Mouse (Mus musculus): Measurements from ENCODE around the gene Cep57. TPM values are rescaled to one million over a fixed set of nuclear protein-coding genes. Genes with fewer than 3 reads are reported as not detected.

Gene Cep57
- polyA plus RNA-seq (2016; fragmentation: Nextera tagmentation; extraction: Ambion mirVana), result 59.1 and 65.0 TPM in 2 replicates

- peak; percentile 96 for DNase-seq (ENCODE audit: low spot score)
- Histone ChIP-seq H3K9me3 (no peaks in the 10 kb centered on the region), H3K27me3 (replicated peaks; ENCODE audit: low read depth, poor library complexity, severe bottlenecking) (no peaks in the 10 kb centered on the region), H3K4me1 (peaks cover 27% of the 10 kb centered on the region), H3K36me3 (replicated peaks) (peaks cover 53% of the 10 kb centered on the region), H3K4me3 (peak within 1 kb of the TSS; percentile 79), H3K27ac (replicated peaks) (peak within 1 kb of the TSS; percentile 99)
- WGBS, result under 1% methylated on average over 44 of the region's 44 CpGs
Observed at GRCm38 (mm10) chr9:13826832-13827405, at the start of gene Cep57. Cep57 (minus strand) TSS chr9:13827107.

DNA sequence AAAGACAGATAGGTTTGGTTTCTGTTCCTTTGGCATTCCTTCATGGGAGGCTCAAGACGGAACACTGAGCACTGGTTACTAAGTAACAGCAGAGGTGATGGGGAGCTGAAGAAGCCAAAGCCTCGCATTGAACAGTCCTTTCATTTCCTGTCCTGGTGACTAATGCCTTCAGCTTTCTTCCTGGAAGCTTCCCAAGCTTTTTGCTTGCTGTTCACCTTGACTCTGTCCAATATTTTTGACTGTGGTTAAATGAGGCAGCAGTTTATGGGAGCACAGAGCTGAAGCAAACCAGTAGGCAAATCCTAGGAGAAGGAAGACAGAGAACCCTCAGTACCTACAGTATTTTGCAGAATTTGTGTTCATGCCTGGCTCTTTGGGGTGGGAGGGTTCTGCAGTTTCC lies 48.4 kb upstream of the Cep57 start:
- no peak for DNase-seq (ENCODE audit: low spot score)
- Histone ChIP-seq H3K27ac (replicated peaks) (no peak overlapping the region), H3K27me3 (replicated peaks; ENCODE audit: low read depth, poor library complexity, severe bottlenecking) (no peaks in the 10 kb centered on the region), H3K9me3 (no peaks in the 10 kb centered on the region), H3K36me3 (replicated peaks) (no peaks in the 10 kb centered on the region), H3K4me3 (no peak overlapping the region), H3K4me1 (peaks cover 11% of the 10 kb centered on the region)
- WGBS, result 69% methylated on average over 2 of the region's 2 CpGs

GRCm38 (mm10) chr9:13874359-13874758 lies 47.5 kb upstream of the Cep57 start:
- 31% methylated on average over 2 of the region's 2 CpGs for WGBS
- Histone ChIP-seq H3K9me3 (no peaks in the 10 kb centered on the region), H3K4me1 (peaks cover 11% of the 10 kb centered on the region), H3K36me3 (replicated peaks) (no peaks in the 10 kb centered on the region), H3K4me3 (no peak overlapping the region), H3K27me3 (replicated peaks; ENCODE audit: low read depth, poor library complexity, severe bottlenecking) (no peaks in the 10 kb centered on the region), H3K27ac (replicated peaks) (0 out of 2 replicates have a peak overlapping the region, but pooled peaks have one; percentile 7)
- DNase-seq (ENCODE audit: low spot score), result no peak

- no peak for DNase-seq (ENCODE audit: low spot score)
- no peak overlapping the region for H3K27ac ChIP-seq (replicated peaks)
- WGBS, result 91% methylated on average over 7 of the region's 7 CpGs
- no peaks in the 10 kb centered on the region for H3K36me3 ChIP-seq (replicated peaks)
- no peak overlapping the region for H3K4me3 ChIP-seq
- H3K9me3 ChIP-seq, result no peaks in the 10 kb centered on the region
- H3K27me3 ChIP-seq (replicated peaks; ENCODE audit: low read depth, poor library complexity, severe bottlenecking), result no peaks in the 10 kb centered on the region
- H3K4me1 ChIP-seq, result peaks cover 11% of the 10 kb centered on the region
Observed at GRCm38 (mm10) chr9:13871631-13872030, 44.7 kb upstream of the Cep57 start.

GRCm38 (mm10) chr9:13867646-13868045 lies 40.7 kb upstream of the Cep57 start:
- Histone ChIP-seq H3K4me3 (no peak overlapping the region), H3K36me3 (replicated peaks) (no peaks in the 10 kb centered on the region), H3K27me3 (replicated peaks; ENCODE audit: low read depth, poor library complexity, severe bottlenecking) (no peaks in the 10 kb centered on the region), H3K9me3 (no peaks in the 10 kb centered on the region), H3K4me1 (no peaks in the 10 kb centered on the region), H3K27ac (replicated peaks) (no peak overlapping the region)
- WGBS, result 73% methylated on average over 2 of the region's 2 CpGs
- DNase-seq (ENCODE audit: low spot score), result no peak

- no peak overlapping the region for H3K27ac ChIP-seq (replicated peaks)
- H3K9me3 ChIP-seq, result no peaks in the 10 kb centered on the region
- no peak overlapping the region for H3K4me3 ChIP-seq
- peaks cover 7% of the 10 kb centered on the region; the same call in 1 of the 2 replicates for H3K4me1 ChIP-seq
- DNase-seq (ENCODE audit: low spot score), result no peak
- H3K36me3 ChIP-seq (replicated peaks), result no peaks in the 10 kb centered on the region
- no peaks in the 10 kb centered on the region for H3K27me3 ChIP-seq (replicated peaks; ENCODE audit: low read depth, poor library complexity, severe bottlenecking)
- 83% methylated on average over 4 of the region's 4 CpGs for WGBS
Observed at GRCm38 (mm10) chr9:13856777-13857176, 29.9 kb upstream of the Cep57 start.

GRCm38 (mm10) chr9:13856247-13856646 lies 29.3 kb upstream of the Cep57 start:
- H3K36me3 ChIP-seq (replicated peaks), result no peaks in the 10 kb centered on the region
- H3K27me3 ChIP-seq (replicated peaks; ENCODE audit: low read depth, poor library complexity, severe bottlenecking), result no peaks in the 10 kb centered on the region
- no peak for DNase-seq (ENCODE audit: low spot score)
- H3K9me3 ChIP-seq, result no peaks in the 10 kb centered on the region
- H3K4me3 ChIP-seq, result no peak overlapping the region
- peaks cover 7% of the 10 kb centered on the region; the same call in 1 of the 2 replicates for H3K4me1 ChIP-seq
- WGBS, result 61% methylated on average over 1 of the region's 1 CpGs
- H3K27ac ChIP-seq (replicated peaks), result no peak overlapping the region

GRCm38 (mm10) chr9:13853876-13854275 lies 27.0 kb upstream of the Cep57 start:
- no peak overlapping the region for H3K27ac ChIP-seq (replicated peaks)
- H3K4me3 ChIP-seq, result no peak overlapping the region
- DNase-seq (ENCODE audit: low spot score), result no peak
- no peaks in the 10 kb centered on the region for H3K36me3 ChIP-seq (replicated peaks)
- no peaks in the 10 kb centered on the region for H3K9me3 ChIP-seq
- H3K27me3 ChIP-seq (replicated peaks; ENCODE audit: low read depth, poor library complexity, severe bottlenecking), result no peaks in the 10 kb centered on the region
- WGBS, result 46% methylated on average over 3 of the region's 3 CpGs
- H3K4me1 ChIP-seq, result peaks cover 7% of the 10 kb centered on the region; the same call in 1 of the 2 replicates

- Histone ChIP-seq H3K9me3 (no peaks in the 10 kb centered on the region), H3K4me3 (no peak overlapping the region), H3K27me3 (replicated peaks; ENCODE audit: low read depth, poor library complexity, severe bottlenecking) (no peaks in the 10 kb centered on the region), H3K4me1 (no peaks in the 10 kb centered on the region), H3K36me3 (replicated peaks) (peaks cover 33% of the 10 kb centered on the region), H3K27ac (replicated peaks) (no peak overlapping the region)
- 78% methylated on average over 10 of the region's 10 CpGs for WGBS
- DNase-seq (ENCODE audit: low spot score), result peak; percentile 31
Observed at GRCm38 (mm10) chr9:13848481-13849480, 21.9 kb upstream of the Cep57 start.

DNA sequence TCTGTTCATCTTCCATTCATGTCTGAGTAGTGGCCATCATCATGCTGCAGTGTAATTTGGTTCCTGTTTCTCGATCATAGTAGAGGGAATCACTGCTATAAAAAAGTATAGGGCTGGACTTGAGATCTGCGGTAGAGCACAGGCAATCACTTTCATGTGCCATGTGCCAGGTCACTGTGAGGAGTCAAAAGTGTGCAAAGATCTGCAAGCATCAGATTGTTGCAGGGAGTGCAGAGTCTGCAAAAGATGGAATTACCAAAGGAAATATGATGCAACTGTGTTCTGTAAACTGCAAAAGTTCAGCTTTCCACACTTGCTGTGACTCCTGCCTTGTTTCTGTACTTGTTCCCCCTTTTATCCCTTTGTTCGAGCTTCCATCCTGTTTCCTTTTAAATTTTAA lies 20.7 kb upstream of the Cep57 start:
- H3K4me1 ChIP-seq, result no peaks in the 10 kb centered on the region
- H3K9me3 ChIP-seq, result no peaks in the 10 kb centered on the region
- H3K27ac ChIP-seq (replicated peaks), result no peak overlapping the region
- DNase-seq (ENCODE audit: low spot score), result no peak
- H3K4me3 ChIP-seq, result no peak overlapping the region
- 88% methylated on average over 3 of the region's 3 CpGs for whole genome bisulfite sequencing
- H3K27me3 ChIP-seq (replicated peaks; ENCODE audit: low read depth, poor library complexity, severe bottlenecking), result no peaks in the 10 kb centered on the region
- peaks cover 45% of the 10 kb centered on the region for H3K36me3 ChIP-seq (replicated peaks)

- Histone ChIP-seq H3K9me3 (no peaks in the 10 kb centered on the region), H3K36me3 (replicated peaks) (peaks cover 100% of the 10 kb centered on the region), H3K27ac (replicated peaks) (no peak overlapping the region), H3K4me3 (no peak overlapping the region), H3K27me3 (replicated peaks; ENCODE audit: low read depth, poor library complexity, severe bottlenecking) (no peaks in the 10 kb centered on the region), H3K4me1 (no peaks in the 10 kb centered on the region)
- DNase-seq (ENCODE audit: low spot score), result no peak
- 90% methylated on average over 2 of the region's 2 CpGs for WGBS
Observed at GRCm38 (mm10) chr9:13836726-13837125, 9.8 kb upstream of the Cep57 start.

- Histone ChIP-seq H3K4me1 (no peaks in the 10 kb centered on the region), H3K27me3 (replicated peaks; ENCODE audit: low read depth, poor library complexity, severe bottlenecking) (no peaks in the 10 kb centered on the region), H3K36me3 (replicated peaks) (peaks cover 100% of the 10 kb centered on the region), H3K4me3 (no peak overlapping the region), H3K27ac (replicated peaks) (no peak overlapping the region), H3K9me3 (no peaks in the 10 kb centered on the region)
- 88% methylated on average over 3 of the region's 3 CpGs for WGBS
- no peak for DNase-seq (ENCODE audit: low spot score)
Observed at GRCm38 (mm10) chr9:13835256-13835655, 8.3 kb upstream of the Cep57 start.

DNA sequence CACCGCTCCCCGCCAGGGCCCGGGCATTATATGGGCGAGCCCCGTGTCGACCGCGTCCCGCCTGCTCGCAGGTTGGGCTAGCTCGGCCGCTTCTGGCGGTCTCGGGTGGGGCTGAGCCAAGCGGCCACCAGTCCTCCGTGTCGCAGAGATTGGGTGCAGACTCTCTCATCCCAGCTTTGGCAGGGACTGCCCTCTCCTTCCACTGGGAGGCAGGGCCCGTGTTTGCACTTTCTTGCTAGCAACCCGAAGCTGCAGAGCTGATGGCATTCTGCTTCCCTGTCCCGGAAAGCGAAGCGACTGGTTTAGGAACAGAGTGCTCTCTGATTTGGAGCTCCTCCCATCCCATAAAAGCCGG lies 1.2 kb upstream of the Cep57 start:
- Histone ChIP-seq H3K27ac (replicated peaks) (peak overlapping the region; percentile 99), H3K36me3 (replicated peaks) (peaks cover 54% of the 10 kb centered on the region), H3K27me3 (replicated peaks; ENCODE audit: low read depth, poor library complexity, severe bottlenecking) (no peaks in the 10 kb centered on the region), H3K9me3 (no peaks in the 10 kb centered on the region), H3K4me1 (peaks cover 27% of the 10 kb centered on the region), H3K4me3 (peak overlapping the region; percentile 79)
- no peak for DNase-seq (ENCODE audit: low spot score)
- under 1% methylated on average over 23 of the region's 23 CpGs for WGBS
